Mouse (Mus musculus) layer of hippocampus, postnatal 10 days (tissue): ENCODE data around the gene Clcf1. TPM values are rescaled to one million over a fixed set of nuclear protein-coding genes. Genes with fewer than 3 reads are reported as not detected.
A peak's percentile ranks its signal among the peaks of the same experiment; 100 is the strongest.

Source experiments
- DNase-seq, 2 experiments: peaks; one replicate each; pipeline ENCODE4 v3.0.0; 2021; ENCODE audit warnings: low spot score in 2 of 2
- total RNA-seq, 2 experiments: library from RNA; stranded (reverse); gene quantifications; 2 replicates each; pipeline ENCODE4 v1.2.3; 2021

Clcf1 gene
- total RNA-seq, 2 experiments from 2014 or later: 0.36 to 0.75 TPM

GRCm38 (mm10) chr19:4192251-4192985 lies 21.6 kb upstream of the Clcf1 start:
- peak in 1 of 2 experiments; percentile 42 for DNase-seq

GRCm38 (mm10) chr19:4193129-4193528 lies 20.9 kb upstream of the Clcf1 start:
- no peak for DNase-seq

- DNase-seq: peak in 1 of 2 experiments; percentile 18
Measured at GRCm38 (mm10) chr19:4194021-4194724, 19.9 kb upstream of the Clcf1 start.

- DNase-seq: peak in 1 of 2 experiments; percentile 48
Measured at GRCm38 (mm10) chr19:4194776-4195650, 19.0 kb upstream of the Clcf1 start.

- DNase-seq: no peak
Measured at GRCm38 (mm10) chr19:4196048-4196447, 18.0 kb upstream of the Clcf1 start.

- DNase-seq: peak in 1 of 2 experiments; percentile 31
Measured at GRCm38 (mm10) chr19:4196548-4196947, 17.5 kb upstream of the Clcf1 start.

GRCm38 (mm10) chr19:4197180-4197579 lies 16.9 kb upstream of the Clcf1 start:
- DNase-seq: no peak

GRCm38 (mm10) chr19:4201291-4201909 lies 12.6 kb upstream of the Clcf1 start, which contains the start of gene Rad9a:
Gene Rad9a, minus strand, starts transcription at chr19:4201662.
- peak; percentile 91 to 94 for DNase-seq

GRCm38 (mm10) chr19:4202149-4202548 lies 11.9 kb upstream of the Clcf1 start:
- DNase-seq: no peak

GRCm38 (mm10) chr19:4203148-4203547 lies 10.9 kb upstream of the Clcf1 start:
- DNase-seq: no peak

- no peak for DNase-seq
Measured at GRCm38 (mm10) chr19:4203604-4204326, 10.3 kb upstream of the Clcf1 start.

GRCm38 (mm10) chr19:4204889-4205288 lies 9.1 kb upstream of the Clcf1 start:
- DNase-seq: no peak

- DNase-seq: peak; percentile 67 to 75
Measured at GRCm38 (mm10) chr19:4206971-4207370, 7.1 kb upstream of the Clcf1 start.

- DNase-seq: no peak
Measured at GRCm38 (mm10) chr19:4208563-4208962, 5.5 kb upstream of the Clcf1 start.

- DNase-seq: no peak
Measured at GRCm38 (mm10) chr19:4211891-4212588, 2.0 kb upstream of the Clcf1 start.

GRCm38 (mm10) chr19:4213524-4213974 lies 489 bp upstream of the Clcf1 start:
- no peak for DNase-seq

GRCm38 (mm10) chr19:4214771-4215450 lies 873 bp downstream of the Clcf1 start:
- no peak for DNase-seq

- no peak for DNase-seq
Measured at GRCm38 (mm10) chr19:4215451-4215840, 1.4 kb downstream of the Clcf1 start.

- no peak for DNase-seq
Measured at GRCm38 (mm10) chr19:4216041-4216685, 2.1 kb downstream of the Clcf1 start.
